Mouse (Mus musculus) heart, postnatal 10 days (tissue): ENCODE measurements around the gene Col1a2. TPM values are rescaled to one million over a fixed set of nuclear protein-coding genes. Genes with fewer than 3 reads are reported as not detected.

ENCODE experiments used
- DNase-seq, 2 experiments: peaks; one replicate each; pipeline ENCODE4 v3.0.0; 2021
- intact Hi-C: fragments of 180-260 bp; cut with DNase I; formaldehyde crosslinking; loops from one replicate; pipeline ENCODE4 v1.15.1; 2025
- total RNA-seq, 2 experiments: library from RNA; stranded (reverse); gene quantifications; 2 replicates each; pipeline ENCODE4 v1.2.3; 2021

Col1a2 gene
- total RNA-seq, 2 experiments from 2014 or later: 594 to 659 TPM

- DNase-seq: no peak
- intact Hi-C loops: loop anchor here (10.0 kb wide), 1 partner anchor 593 kb away; no protein-coding TSS in a partner anchor
These were observed 3.7 kb downstream of the Col1a2 start for GRCm38 (mm10) chr6:4508279-4508678.

GRCm38 (mm10) chr6:4509395-4509794, 4.8 kb downstream of the Col1a2 start:
- intact Hi-C loops: loop anchor here (10.0 kb wide), 1 partner anchor 595 kb away; no protein-coding TSS in a partner anchor

GRCm38 (mm10) chr6:4514671-4515070, 10.1 kb downstream of the Col1a2 start:
- intact Hi-C loops: no loop called here
- no peak for DNase-seq

More at GRCm38 (mm10) chr6:4509395-4509794, 4.8 kb downstream of the Col1a2 start:
- DNase-seq: no peak

GRCm38 (mm10) chr6:4521031-4521430, 16.4 kb downstream of the Col1a2 start:
- no peak for DNase-seq
- intact Hi-C loops: no loop called here

- DNase-seq: no peak
- intact Hi-C loops: no loop called here
These were observed 23.8 kb downstream of the Col1a2 start for GRCm38 (mm10) chr6:4528439-4528838.

- intact Hi-C loops: no loop called here
- DNase-seq: no peak
These were observed 26.4 kb downstream of the Col1a2 start for GRCm38 (mm10) chr6:4530986-4531385.

GRCm38 (mm10) chr6:4532898-4533297, 28.3 kb downstream of the Col1a2 start:
- DNase-seq: no peak
- intact Hi-C loops: no loop called here

- DNase-seq: no peak
- intact Hi-C loops: no loop called here
These were observed 30.0 kb downstream of the Col1a2 start for GRCm38 (mm10) chr6:4534462-4535079.

- no peak for DNase-seq
- intact Hi-C loops: loop anchor here (10.0 kb wide), 1 partner anchor 1027 kb away; no protein-coding TSS in a partner anchor
These were observed 37.5 kb downstream of the Col1a2 start for GRCm38 (mm10) chr6:4541926-4542715.

GRCm38 (mm10) chr6:4544554-4544953, 39.9 kb downstream of the Col1a2 start:
- DNase-seq: peak; percentile 37 to 65
- intact Hi-C loops: loop anchor here (2.0 to 10.0 kb wide), 3 partner anchors 128 to 1030 kb away; no protein-coding TSS in a partner anchor

- peak; percentile 59 to 83 for DNase-seq
- intact Hi-C loops: loop anchor here (2.0 to 10.0 kb wide), 3 partner anchors 129 to 1031 kb away; no protein-coding TSS in a partner anchor
These were observed 41.1 kb downstream of the Col1a2 start for GRCm38 (mm10) chr6:4545727-4546126.

GRCm38 (mm10) chr6:4548894-4549293, 44.3 kb downstream of the Col1a2 start:
- DNase-seq: no peak
- intact Hi-C loops: loop anchor here (10.0 kb wide), 1 partner anchor 1034 kb away; no protein-coding TSS in a partner anchor

GRCm38 (mm10) chr6:4549846-4550548, 45.4 kb downstream of the Col1a2 start:
- no peak for DNase-seq
- intact Hi-C loops: loop anchor here (2.0 to 10.0 kb wide), 2 partner anchors 833 to 1035 kb away; partner anchors contain the start of gene Asb4

GRCm38 (mm10) chr6:4550549-4550915, 45.9 kb downstream of the Col1a2 start:
- no peak for DNase-seq
- intact Hi-C loops: loop anchor here (2.0 kb wide), 1 partner anchor 832 kb away; the partner anchor contains the start of gene Asb4

- intact Hi-C loops: no loop called here
- DNase-seq: no peak
These were observed 50.8 kb downstream of the Col1a2 start for GRCm38 (mm10) chr6:4555366-4555765.

- no peak for DNase-seq
- intact Hi-C loops: no loop called here
These were observed 52.5 kb downstream of the Col1a2 start for GRCm38 (mm10) chr6:4557086-4557485.

- peak; percentile 52 to 61 for DNase-seq
- intact Hi-C loops: loop anchor here (2.0 kb wide), 1 partner anchor 553 kb away; no protein-coding TSS in a partner anchor
These were observed 53.1 kb downstream of the Col1a2 start for GRCm38 (mm10) chr6:4557678-4558077.

GRCm38 (mm10) chr6:4561156-4561555, 56.5 kb downstream of the Col1a2 start:
- intact Hi-C loops: no loop called here
- DNase-seq: no peak

GRCm38 (mm10) chr6:4561621-4562020, 57.0 kb downstream of the Col1a2 start:
- intact Hi-C loops: no loop called here
- DNase-seq: no peak

- intact Hi-C loops: no loop called here
- no peak for DNase-seq
These were observed 57.8 kb downstream of the Col1a2 start for GRCm38 (mm10) chr6:4562401-4562800.

GRCm38 (mm10) chr6:4563477-4563876, 58.9 kb downstream of the Col1a2 start:
- intact Hi-C loops: no loop called here
- no peak for DNase-seq
